Mouse (Mus musculus) inflammation-experienced regulatory T-cells, adult 6 months (primary cell): Measurements from ENCODE around the gene Rps13. TPM values are rescaled to one million over a fixed set of nuclear protein-coding genes. Genes with fewer than 3 reads are reported as not detected.
"Not testable (repeated sequence)": the region's sequence is repeated elsewhere in the genome, so short reads cannot be mapped to it uniquely, and the experiment has no call there.

ENCODE experiments used
- ATAC-seq: one replicate; pipeline ENCODE4 v1.8.0; 2017
- polyA plus RNA-seq, 3 experiments: library from polyadenylated mRNA; unstranded; fragments of 100-300 nt; shearing (Covaris generic); gene quantifications; one replicate each; pipeline ENCODE4 v1.2.1; 2017

Gene Rps13
- 100 to 1,000 TPM; 321 to 978 (median 399) TPM for polyA plus RNA-seq

GRCm38 (mm10) chr7:116333713-116334668 is at the start of gene Rps13:
Rps13 (minus strand) TSS chr7:116334195.
- ATAC-seq: peak; percentile 96

- ATAC-seq: not testable (repeated sequence)
These were observed 45.2 kb upstream of the Rps13 start for GRCm38 (mm10) chr7:116379181-116379580.

GRCm38 (mm10) chr7:116374284-116374683 is 40.3 kb upstream of the Rps13 start:
- no peak for ATAC-seq

- ATAC-seq: peak; percentile 41
These were observed 2.2 kb upstream of the Rps13 start for GRCm38 (mm10) chr7:116336226-116336625.

- ATAC-seq: no peak
These were observed 1.1 kb upstream of the Rps13 start for GRCm38 (mm10) chr7:116335133-116335532.

- ATAC-seq: peak; percentile 0
These were observed 659 bp upstream of the Rps13 start for GRCm38 (mm10) chr7:116334669-116335038.

GRCm38 (mm10) chr7:116331246-116331645 is 2.7 kb downstream of the Rps13 start:
- no peak for ATAC-seq

GRCm38 (mm10) chr7:116329858-116330257 is 4.1 kb downstream of the Rps13 start:
- no peak for ATAC-seq

GRCm38 (mm10) chr7:116328777-116329176 is 5.2 kb downstream of the Rps13 start:
- no peak for ATAC-seq

GRCm38 (mm10) chr7:116327901-116328300 is 6.1 kb downstream of the Rps13 start:
- ATAC-seq: peak; percentile 97

- peak; percentile 27 for ATAC-seq
These were observed 10.5 kb downstream of the Rps13 start for GRCm38 (mm10) chr7:116323331-116323964.

- ATAC-seq: peak; percentile 27
These were observed 24.5 kb downstream of the Rps13 start for GRCm38 (mm10) chr7:116309456-116309855.

- no peak for ATAC-seq
These were observed 25.4 kb downstream of the Rps13 start for GRCm38 (mm10) chr7:116308632-116308991.

- peak; percentile 58 for ATAC-seq
These were observed 25.9 kb downstream of the Rps13 start, which contains the start of gene Plekha7 for GRCm38 (mm10) chr7:116307871-116308631. Plekha7 (minus strand) TSS chr7:116308376.

GRCm38 (mm10) chr7:116307099-116307870 is 26.7 kb downstream of the Rps13 start:
- peak; percentile 33 for ATAC-seq

- ATAC-seq: peak; percentile 8
These were observed 27.4 kb downstream of the Rps13 start for GRCm38 (mm10) chr7:116306601-116307000.

- no peak for ATAC-seq
These were observed 32.2 kb downstream of the Rps13 start for GRCm38 (mm10) chr7:116301661-116302311.

- ATAC-seq: no peak
These were observed 32.9 kb downstream of the Rps13 start for GRCm38 (mm10) chr7:116301144-116301543.

GRCm38 (mm10) chr7:116298851-116299250 is 35.1 kb downstream of the Rps13 start:
- no peak for ATAC-seq

- no peak for ATAC-seq
These were observed 35.6 kb downstream of the Rps13 start for GRCm38 (mm10) chr7:116298389-116298788.

- no peak for ATAC-seq
These were observed 39.0 kb downstream of the Rps13 start for GRCm38 (mm10) chr7:116294961-116295360.

GRCm38 (mm10) chr7:116292377-116292776 is 41.6 kb downstream of the Rps13 start:
- no peak for ATAC-seq
